Mouse (Mus musculus): ENCODE measurements around the gene Gm28305.

GRCm38 (mm10) chr9:104102901-104103300 is 62.4 kb downstream of the Gm28305 start:
- no peak for TF ChIP-seq GATA1 (IDR thresholded peaks at IDR 0.05; ENCODE audit: borderline replicate concordance, low read length)
- no peak for TF ChIP-seq FLI1 (IDR thresholded peaks at IDR 0.05; ENCODE audit: low read length)
